Mouse (Mus musculus) monocyte, adult 5-6 weeks (primary cell): ENCODE data around the gene Lingo1. TPM values are rescaled to one million over a fixed set of nuclear protein-coding genes. Genes with fewer than 3 reads are reported as not detected.

Experiments
- ATAC-seq: fragments of 153-309, 156-312 bp; replicated peaks from 2 replicates; pipeline ENCODE4 v1.8.0; 2017; ENCODE audit warnings: mild to moderate bottlenecking; ENCODE audit not compliant: low TSS enrichment, insufficient number of reproducible peaks, severe bottlenecking, poor library complexity, low FRiP score
- total RNA-seq: library from RNA; stranded (forward); fragments of 200-1000, 200-491, 200-594 nt; gene quantifications from 3 replicates; pipeline ENCODE4 v1.2.3, GENCODE M21; 2017

Gene Lingo1
- total RNA-seq, 1 experiment from 2014 or later: not detected

DNA sequence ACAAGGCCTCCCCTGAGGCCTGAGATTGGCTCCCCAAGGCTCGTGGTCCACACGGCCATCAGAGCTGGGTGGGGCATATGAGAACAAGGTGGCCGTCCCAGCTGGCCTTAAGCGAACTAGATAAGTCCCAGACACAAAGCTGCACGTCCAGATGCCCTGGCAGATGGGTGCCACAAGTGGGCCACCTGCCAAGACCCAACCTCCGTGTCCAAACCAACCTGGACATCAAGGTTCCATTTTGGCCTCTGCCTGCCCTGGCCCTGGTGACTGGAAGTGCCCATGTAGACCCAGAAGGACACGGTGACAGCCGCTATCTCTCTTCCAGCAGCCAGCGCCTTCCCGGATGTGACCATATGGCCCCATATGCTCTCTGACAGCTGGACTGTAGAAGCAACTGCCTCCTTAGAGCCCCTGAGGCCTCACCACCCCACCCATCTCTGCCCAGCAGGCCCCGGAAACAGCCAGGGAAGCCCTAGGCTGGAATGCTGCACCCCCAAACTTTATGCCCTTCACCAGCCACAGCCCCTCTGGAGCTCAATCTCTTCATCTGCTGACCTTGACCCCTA lies 4.5 kb downstream of the Lingo1 start:
- ATAC-seq: no peak

DNA sequence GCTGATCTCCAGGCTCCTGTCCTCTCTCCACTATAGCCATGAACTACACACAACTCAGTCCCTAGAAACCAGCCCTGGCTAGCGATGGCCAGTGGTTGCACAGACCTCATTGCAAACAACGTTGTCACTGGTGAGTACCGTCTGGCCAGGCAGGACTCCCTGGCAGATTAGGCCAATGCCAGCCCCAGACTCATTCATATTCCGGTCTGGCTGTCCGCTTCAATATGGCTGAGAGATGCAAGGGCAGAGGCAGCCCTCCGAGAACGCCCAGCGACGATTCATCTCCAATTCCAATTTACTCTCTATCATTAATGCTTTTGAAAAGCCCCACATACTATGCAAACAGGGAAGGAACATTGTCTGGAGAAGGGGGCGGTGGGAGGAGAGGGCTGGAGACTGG lies 11.7 kb downstream of the Lingo1 start:
- no peak for ATAC-seq

DNA sequence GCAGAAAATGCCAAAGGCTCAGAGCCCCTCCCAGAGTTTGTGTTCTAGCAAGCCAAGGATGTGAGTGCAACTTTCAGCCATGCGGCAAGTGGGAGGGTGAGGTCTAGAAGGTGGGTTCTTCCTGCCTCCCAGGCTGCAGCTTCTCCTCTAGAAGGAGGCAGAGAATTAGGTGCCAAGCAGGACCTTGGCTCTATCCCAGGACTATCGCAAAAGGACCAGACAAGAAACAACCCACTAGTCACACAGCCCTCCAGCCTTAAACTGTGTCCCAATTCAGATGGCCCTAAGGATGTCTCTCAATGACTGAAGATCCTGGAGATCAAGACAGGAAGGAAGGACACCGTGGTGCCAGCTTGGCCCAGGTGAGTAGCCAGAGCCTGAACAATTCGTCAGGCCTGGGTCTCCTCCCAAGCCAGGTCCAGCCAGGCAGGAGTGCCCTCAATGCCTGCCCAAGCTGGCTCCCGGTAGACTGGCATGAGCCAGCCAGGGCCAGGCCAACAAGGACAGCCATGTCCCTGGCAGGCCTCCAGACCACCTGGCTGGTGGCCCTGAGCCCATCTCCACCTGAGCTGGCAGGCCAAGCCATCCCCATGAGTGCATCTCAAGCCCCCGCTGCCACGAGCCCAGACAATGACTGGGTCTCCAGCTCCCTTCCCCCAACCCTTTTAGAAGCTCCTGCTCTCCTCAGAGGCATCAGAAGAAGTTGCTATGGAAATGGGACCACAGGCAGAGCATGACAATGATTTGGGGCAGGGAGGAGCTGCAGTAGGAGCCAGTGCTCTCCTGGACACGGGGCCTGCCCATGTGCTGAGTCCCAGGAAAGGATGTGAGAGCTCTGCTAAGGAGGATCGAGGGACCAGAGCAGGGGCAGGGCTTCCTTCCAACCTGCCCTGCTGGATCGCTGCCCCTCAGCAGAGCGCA lies 19.1 kb downstream of the Lingo1 start:
- ATAC-seq: no peak

DNA sequence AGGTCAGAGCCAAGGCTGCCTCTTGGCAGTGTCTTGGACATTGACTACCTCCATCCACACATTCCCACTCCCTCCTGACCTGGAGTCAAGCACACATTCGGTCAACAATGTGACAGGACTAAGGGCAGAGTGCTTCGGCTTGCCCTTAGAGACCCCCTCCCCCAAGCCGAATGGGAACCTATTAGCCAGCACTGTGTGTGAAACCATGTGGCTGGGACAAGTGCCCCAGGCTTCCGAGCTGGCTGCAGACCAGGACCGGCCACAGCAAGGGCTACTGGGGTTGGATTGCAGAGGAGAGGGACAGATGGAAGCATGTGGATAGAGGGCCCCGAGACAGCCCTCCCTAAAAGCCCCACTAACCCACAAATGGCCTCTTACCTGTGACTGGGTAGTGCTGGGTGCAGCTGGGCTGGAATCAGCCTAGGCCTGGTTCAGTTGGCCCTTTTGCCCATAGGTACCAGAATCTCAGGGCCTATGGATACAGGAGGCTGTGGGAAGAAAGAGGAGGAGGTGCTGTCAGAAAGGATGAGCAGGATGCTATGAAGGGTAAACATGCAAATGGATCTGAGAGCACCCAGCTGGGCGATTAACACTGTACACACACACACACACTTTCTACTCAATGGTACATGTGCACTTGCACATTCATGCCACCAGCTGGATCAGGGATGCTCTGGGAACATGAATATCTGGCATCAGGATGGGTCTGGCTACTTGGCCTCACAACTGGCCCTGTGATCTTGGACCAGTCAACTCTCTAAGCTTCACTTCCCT lies 20.9 kb downstream of the Lingo1 start:
- ATAC-seq: no peak

DNA sequence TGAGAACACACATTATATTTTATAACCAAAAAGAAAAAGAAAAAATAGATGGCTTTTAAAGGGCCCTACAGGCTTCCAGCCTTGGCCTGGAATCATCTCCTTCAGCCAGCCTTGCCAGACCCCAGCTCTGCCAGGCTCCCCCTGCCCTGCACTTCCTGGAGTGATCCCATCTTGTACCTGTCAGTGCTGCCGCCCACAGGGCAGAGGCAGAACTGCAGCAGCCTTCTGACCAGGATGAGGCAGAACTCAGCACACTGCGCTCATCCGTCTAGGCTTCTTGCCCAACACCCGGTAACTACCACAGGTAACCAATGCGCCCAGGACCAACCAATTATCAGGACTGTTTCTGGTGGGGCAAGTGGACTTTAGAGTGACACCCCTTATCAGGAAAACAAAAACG lies 22.0 kb downstream of the Lingo1 start:
- ATAC-seq: no peak

DNA sequence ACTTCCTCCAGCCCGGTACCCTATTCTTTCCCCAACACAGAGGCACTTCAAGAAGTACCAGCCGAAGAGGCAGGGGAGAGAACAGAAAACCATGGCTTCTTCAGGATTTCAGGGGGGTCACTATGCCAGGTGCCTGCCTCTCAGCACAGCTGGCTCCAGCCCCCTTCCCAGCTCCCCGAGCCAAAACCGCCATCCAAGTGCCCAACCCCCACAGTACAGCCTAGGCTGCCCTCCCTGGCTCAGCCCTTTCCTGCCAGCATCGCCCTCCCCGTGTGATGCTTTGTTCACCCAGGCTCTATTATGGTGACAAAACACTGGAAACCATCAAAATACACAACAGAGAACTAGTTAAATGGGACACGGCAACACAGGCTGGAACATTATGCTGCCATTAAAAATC lies 22.6 kb downstream of the Lingo1 start:
- no peak for ATAC-seq

DNA sequence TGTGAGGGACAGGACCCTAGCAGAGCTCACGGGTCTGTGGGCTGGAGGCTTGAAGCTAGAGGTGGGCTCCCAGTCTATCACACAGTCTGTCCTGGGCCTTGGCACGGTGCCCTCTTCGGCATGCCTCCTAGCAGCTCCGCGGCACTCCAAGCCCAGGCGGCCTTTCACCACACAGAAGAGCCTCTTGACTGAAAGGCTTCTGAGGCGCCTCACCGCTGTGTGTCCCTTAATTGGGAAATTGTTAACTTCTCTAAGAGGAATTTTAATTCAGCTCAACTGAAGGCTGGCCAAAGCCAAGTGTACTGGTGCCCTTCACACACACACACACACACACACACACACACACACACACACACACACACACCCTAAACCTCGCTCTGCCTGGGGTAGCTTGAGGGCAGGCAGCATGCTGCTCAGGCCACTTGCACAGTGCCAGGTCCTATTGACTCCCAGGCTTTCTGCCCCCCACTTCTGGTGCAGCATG lies 28.6 kb downstream of the Lingo1 start:
- ATAC-seq: no peak

DNA sequence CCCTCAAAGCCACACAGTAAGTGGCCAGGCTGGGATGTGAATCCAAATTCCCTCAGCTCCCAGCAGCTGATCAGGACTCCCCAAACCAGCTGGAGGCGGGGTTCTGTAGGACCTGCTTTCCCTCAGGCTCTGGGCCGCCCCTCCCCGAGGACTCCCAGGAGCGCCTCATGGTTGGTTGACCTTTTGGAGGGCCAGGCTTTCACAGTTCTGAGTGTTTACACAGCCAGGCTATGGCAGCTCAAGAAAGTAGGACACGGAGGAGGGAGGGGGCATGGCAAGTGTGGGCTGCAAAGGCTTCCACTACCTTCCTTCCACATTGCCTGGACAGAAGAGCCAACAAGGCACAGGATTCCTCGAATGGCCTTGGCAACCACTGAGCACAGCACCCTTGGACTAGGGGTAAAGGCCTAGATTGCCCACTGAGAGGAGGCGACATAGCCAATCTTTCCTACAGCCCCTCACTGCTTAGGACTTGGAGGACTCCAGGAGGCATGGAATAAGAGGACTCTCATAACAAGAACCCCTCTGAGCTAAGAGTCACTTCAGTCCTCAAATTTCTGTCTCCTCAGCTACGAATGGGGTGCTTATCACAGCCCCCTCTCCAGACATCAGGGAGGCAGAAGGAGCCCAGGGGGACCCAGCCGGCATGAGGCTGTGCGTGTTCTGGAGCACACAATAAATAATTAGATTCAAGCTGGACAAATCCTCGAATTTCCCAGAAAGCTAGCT lies 29.5 kb downstream of the Lingo1 start:
- ATAC-seq: no peak

DNA sequence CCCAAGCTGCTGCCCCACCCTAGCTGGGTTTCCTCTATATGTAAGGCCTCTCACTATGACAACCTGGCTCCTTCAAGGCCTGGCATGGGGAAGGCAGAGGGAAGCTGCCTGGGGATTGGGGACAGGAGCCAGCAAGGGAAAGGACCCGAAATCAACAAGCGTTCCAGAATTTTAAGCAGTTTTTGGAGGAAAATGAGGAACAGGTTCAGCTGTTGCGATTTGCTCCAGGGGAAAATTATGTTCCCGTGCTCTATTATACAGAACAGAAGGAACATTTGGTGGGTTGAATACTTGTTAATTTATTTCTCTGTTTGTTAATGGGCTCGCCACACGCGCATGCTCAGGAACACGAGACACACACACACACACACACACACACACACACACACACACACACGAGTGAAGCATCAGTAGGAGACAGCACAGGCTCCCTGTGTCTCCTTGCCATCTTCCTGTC lies 34.1 kb downstream of the Lingo1 start:
- no peak for ATAC-seq

DNA sequence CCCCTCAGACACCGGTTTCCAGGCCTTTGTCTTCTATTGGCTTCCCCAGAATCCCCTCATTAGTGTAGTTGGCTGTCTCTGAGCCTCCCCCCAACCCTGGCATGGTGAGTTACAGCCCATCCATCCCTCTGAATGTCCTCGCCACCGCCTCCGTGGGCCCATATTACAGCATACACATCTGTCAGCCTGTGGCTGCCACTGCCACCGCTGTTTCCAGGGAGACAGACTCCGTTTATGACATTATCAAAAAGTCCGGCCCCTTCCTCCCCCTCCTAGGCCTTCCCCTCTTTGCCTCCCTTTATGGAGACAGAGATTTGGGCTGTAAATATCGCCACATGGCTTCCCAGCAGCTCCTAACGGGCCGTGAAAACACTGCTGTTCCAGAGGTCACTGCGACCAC lies 38.5 kb downstream of the Lingo1 start:
- ATAC-seq: no peak

DNA sequence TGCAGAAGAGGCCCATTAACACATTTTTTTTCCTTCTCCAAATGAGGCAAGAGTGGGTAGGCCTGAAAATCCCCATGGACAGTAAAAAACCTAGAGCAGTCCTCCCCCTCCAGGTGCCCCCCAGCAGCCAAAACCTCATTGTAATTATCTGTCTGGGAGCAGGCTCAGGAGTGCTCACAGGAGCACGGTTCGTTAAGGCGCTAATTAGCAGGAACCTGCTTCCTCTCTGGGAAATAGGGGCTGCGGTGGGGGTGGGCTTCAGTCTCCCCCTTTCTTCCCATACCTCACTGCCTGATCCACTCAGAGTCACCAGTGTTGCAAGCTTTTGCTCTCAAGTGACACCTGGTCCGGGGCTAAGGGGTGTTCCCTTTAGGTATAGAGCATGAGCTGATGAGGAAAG lies 41.1 kb downstream of the Lingo1 start:
- no peak for ATAC-seq

DNA sequence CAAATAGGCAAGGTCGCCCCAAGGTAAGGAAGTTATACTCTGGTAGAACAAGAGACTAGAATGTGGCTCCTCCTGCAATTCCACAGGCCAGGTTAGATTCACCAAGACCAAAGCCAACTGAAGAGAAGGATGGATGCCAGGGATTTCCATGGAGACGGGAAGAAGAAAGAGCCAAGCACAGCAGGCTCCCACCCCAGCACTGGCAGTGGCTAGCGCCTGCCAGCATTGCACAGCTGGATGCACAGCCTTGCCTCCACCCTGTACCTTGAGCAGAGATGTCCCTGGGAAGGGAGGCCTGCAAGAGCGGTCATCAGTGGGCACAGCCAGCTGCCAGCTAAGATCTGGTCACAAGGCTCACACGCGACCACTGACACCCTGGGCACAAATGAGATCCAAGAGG lies 42.9 kb downstream of the Lingo1 start:
- no peak for ATAC-seq

DNA sequence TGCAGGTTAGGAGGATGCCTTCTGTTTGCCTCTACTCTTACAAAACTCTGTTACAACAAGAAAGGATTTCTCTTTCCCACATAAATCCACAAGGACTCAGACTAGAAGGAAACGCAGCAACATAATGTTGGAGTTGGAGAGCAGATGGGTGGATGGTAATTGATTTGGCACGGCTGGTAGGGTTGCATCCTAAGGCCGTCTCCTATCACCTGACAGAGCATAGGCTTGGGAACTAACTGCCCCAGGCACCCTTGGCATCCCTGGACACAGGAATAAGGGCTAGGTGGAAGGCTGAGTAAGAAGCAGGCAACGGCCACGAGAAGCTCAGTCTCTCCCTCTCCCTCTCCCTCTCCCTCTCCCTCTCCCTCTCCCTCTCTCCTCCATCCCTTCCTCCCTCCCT lies 48.2 kb downstream of the Lingo1 start:
- ATAC-seq: no peak

DNA sequence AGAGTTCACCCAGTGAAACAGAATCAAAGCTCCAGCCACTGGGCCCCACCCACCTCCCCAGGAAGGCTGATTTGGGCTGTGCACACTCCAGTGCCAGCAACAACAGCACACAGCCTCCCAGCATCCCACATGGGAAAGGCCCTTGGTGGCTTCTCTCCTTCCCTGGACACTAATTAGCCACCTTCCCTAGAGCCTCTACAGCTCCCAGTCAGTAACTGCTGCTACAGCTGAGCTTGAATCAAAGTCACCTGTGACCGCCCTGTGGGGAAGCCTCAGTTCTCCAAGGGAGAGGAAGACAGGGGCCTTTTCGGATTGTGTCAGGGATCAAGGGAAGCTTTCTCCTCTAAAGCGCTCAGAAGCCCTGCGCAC lies 49.4 kb downstream of the Lingo1 start:
- no peak for ATAC-seq

DNA sequence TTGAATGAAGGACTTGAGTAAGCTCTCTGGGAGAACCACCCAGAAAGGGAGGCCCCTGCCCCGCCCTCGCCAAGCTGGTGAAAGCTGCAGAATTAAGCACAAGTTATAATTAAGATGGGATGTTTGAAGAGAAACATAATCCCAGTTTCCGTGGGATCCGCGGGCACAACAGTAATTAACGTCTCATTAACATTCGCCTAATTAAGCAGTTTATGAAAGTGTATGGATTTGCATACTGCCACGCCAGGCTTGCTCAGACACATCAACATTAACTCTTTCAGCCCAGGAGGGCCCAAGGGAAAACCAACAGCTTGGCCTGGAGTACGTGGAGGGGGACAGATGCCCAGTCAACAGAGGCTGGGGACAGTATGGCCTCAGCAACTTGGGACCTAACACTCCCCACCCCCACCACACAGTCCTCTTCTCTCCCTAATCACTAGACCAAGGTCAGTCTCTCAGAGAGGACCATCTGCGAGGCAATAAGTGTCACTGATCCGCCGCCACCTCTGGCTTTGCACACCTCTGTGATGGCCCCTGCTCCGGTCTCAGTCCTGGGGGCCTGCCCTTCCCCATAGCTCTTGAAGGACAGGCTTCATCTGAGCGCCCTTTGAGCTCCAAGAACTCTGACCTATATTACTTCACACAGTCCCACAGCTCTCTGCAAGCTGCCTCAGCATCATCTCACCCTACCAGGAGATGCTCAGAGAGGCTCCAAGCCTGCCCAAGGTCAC lies 49.9 kb downstream of the Lingo1 start:
- ATAC-seq: no peak

DNA sequence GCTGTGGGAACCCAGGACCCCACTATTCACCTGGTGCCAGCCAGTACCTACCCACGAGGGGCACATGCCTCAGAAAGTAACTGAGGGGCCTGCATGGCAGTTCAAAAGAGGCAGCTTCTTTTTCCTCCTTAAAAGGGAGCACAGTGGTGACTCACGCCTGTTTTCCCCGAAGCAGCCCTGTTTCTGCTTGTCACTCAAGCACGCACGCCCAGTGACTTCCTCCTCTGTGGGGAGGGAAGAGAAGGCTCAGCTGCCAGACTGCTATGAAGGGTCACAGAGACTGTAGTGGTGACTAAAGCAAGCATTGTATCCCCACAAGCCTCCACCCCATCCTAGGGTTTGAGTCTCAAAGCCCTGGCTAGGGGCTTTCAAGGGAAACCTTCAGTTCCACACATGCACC lies 51.9 kb downstream of the Lingo1 start:
- no peak for ATAC-seq

DNA sequence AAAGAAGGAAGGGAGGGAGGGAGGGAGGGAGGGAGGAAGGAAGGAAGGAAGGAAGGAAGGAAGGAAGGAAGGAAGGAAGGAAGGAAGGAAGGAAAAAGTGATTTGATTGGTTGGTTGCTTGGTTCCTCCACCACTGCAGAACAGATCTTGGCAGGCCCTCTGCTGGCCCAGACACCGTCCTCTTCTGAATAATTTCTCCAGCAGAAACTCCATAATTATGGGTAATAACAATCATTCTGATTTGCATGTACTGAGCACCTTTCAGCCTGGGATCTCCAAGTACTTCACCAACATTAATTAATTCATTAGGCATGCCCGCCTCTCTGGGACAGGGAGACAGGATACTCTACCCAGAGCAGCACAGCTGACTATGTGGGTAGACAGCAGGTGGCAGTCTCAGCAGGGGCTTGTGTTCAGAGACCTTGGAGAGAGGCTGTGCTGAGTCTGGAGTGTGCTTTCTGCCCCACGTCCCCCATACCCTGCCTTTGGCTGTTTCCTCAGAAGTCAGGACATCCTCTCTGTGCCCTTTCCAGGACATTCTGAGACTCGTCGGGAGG lies 57.0 kb downstream of the Lingo1 start:
- no peak for ATAC-seq
